Mouse (Mus musculus) retina, embryonic 14.5 days (tissue): ENCODE results near the gene Lbh.

Experiments used
- DNase-seq: peaks from one replicate; pipeline ENCODE4 v3.0.0-alpha.2; 2015; ENCODE audit warnings: low spot score

Lbh gene

DNA sequence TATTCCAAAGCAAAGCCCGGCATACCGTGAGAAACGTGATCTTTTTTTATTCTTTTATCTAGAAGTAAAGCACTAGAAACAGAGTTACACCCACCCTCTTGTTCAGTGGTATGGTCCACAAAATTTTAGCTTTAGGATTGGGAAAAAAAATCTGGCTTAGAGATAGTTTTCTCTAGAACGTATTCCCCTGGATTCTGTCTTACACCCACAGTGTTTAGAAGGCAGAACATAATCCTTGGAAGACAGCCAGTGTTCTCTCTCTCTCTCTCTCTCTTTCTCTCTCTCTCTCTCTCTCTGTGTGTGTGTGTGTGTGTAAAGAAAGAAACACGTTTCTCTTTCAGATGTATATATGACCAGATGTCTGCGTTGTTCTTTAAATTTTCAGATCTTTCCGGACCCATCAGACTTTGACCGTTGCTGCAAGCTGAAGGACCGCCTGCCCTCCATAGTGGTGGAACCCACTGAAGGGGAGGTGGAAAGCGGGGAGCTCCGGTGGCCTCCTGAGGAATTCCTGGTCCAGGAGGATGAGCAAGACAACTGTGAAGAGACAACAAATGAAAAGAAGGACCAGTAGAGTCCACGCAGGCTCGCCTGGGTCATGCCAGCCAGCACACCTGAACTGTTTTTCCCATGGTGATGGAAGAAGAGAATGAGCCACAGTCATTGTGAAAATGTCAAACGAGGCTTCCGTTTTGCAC lies 20.9 kb downstream of the Lbh start:
- no peak for DNase-seq

DNA sequence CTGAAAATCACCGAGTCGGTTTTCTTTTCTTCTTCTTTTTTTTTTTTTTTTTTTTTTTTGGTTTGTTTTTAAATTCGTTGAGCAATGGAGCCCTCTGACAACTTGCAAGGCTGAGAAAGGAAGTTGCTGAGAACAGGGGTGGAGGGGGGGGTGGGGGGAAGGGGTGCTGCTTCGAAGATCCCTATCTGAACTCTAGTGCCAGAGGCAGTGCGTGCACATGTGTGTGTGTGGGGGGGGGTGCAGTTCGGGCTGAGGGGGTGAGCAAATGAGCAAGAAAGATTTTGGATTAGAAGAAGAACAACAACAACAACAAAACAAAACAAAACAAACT lies 21.4 kb downstream of the Lbh start:
- DNase-seq, result no peak

DNA sequence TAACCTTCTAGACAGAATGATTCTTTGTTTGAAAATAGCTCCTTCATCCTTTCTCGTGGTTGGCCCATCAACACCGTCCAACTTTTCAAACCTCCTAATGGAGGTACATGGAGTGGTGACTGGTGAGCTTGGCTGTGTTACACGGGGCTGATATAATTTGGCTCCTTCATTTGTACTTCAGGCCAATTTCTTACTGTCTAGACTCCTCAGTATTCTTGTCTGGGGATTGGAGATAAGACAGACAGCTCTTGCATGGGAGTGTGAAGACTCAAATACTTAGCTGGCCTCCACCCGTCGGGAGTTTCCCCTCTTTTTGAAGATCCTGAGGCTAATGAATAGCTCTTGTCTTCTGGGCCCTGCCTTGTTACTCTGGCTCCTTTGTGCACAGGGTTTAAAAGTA lies 26.3 kb downstream of the Lbh start:
- DNase-seq, result no peak

DNA sequence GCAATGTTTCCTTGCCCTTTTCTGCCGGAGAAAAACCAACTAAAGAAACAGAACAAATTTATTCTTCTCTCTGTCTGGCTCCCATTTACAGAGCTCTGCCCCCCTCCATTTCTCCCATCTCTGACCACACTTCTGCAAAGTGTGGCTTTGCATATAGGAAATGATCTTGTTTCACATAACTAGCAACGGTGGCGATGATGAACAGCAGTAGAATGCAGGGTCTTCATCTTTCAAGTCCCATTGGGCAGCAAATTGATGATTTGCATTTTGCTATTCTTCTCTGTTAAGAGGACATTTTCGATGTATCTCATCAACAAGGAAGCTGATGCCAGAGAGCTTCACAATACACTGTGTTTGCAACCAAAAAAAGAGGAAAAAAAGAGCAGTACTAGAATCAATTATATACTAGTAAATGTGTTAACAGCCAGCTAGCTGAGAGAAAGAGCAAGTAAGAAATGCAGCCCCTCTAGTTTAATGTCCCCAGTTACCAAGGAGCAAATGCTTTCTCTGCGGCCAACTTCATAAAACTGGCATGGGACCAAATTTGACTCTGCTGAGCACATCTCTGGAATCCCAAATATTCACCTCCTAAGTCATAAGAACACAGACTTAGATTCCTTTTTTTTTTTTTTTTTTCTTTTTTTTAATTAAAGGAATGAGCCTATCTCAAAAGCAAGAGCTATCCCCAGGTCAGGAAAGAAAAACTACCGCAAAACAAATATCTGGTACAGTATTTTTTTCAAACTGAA lies 29.2 kb downstream of the Lbh start:
- no peak for DNase-seq

DNA sequence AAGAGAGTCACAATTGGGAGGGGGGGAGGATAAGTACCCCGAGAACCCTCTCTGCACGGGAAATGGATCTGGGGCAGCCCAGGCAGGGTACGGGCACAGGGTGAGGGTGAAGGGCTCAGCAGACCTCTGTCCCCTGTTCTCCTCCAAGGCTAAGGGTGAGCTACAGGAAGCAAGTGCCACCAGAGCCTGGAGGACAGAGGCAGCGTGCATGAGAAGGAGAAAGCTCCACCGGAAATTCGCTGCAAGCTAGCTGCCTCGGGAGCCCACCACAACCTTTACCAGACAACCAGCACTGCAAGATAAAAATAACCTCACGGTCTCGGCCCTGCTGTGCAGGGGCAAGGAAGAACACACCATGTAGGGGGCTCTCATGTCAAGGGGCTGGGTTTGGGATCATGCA lies 30.0 kb downstream of the Lbh start:
- DNase-seq, result no peak

DNA sequence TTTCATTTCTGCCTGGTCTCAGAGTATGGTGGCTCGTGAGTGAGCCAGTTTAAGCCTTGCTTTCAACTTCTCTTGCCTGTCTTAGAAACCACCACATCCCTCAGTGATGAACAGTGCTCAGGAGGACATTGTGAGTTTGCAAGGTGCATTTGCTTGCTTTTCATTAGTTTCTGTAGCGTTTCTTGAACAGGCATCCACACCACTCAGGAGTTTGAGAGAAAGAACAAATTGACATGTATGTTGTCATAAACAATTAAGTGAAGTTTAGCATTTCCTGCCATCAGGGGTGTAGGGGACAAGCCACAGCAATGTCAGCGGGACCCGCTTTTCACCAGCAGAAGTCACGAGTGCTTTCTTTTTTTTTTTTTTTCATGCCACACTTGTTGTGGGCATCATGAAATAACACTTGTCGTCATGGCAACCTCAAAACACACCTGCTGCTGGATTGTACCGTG lies 31.2 kb downstream of the Lbh start:
- no peak for DNase-seq

DNA sequence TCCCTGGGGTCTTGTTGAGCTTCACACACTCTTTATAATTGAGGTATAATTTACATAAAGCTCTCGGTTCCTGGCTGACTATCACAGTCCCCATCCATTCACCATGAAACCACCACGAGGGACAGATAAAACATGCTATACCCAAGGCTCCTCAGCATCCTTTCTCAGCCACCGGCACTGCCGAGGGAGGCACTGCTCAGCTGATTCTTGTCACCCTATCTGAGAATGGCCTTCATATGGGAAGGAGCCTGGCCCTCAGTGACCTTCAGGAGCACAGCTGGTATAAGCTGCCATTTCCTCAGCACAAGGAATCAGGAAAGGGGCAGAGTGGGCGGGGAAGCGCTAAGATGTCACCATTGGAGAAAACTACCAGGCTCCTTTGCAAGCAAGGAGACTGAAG lies 33.2 kb downstream of the Lbh start:
- DNase-seq, result no peak

DNA sequence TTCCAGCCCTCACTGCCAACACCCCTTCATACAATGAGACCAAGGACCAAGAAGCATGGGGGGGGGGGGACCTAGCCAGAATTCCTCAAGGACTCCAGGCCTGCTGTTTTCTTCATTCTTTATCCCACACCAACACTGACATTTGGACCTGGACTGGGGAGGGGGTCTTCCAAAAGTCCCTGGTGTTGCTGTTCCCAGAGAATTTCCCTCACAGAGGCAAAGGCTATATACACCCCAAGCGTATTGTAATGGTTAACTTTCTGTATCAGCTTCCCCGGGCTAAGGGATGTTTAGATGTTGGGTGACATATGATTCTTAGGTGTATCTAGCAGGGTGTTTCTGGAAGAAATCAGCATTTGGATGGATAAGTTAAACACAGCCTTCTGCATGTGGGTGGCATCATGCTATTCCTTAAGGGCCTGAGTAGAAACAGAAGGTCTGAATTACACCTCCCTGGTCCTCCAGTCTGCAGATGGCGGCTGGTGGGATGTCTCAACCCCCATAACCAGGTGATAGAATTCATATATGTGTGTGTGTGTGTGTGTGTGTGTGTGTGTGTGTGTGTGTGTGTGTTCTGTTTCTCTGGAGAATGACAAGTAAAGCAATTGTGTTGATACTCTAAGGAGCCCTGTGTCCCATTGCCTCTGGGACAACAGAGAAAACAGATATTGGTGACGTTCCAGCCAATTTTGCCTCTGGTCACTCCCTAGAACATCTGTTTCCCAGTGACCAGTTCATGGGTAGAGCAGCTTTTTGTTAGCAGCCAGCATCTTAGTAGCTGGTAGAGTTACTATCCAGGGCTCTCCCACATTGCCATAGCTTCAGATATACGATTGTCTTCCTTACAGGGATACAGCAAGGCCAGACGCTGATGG lies 35.9 kb downstream of the Lbh start:
- no peak for DNase-seq

DNA sequence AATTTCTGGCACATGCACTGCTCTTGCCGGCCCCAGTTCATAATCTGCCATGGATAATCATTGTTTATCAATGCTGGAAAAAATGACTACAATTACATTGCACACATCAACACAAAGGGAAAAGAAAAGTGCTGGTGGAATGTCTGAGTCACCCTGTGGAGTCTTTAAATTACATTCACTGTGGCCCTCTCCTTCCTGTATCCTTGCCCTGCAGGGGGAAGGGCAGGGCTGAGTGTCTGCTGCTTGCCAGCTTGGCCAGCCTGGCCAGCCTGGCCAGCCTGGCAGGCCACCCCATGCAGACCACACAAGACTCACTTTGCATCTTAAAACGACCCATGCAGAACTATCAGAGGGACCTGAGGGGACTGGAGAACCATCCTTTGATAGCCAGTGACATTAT lies 37.4 kb downstream of the Lbh start:
- DNase-seq, result no peak

DNA sequence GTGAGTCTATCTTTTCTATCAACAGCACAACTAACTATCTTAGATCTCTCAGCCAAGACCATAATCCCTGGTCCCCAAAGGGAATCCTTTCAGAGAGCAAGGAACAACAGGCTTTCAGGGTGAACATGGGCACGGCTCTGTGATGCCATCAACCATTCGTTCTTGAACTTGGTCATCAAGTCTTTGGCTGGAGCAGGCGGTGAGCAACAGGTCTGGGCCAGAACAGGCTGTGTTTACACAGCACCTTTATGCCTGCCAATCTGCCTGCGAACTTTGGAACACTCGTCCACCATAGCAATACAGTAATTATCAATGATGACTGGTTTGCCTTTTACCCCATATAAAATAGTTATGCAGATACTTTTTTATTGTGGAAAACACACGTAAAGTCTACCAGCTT lies 38.9 kb downstream of the Lbh start:
- DNase-seq, result no peak

DNA sequence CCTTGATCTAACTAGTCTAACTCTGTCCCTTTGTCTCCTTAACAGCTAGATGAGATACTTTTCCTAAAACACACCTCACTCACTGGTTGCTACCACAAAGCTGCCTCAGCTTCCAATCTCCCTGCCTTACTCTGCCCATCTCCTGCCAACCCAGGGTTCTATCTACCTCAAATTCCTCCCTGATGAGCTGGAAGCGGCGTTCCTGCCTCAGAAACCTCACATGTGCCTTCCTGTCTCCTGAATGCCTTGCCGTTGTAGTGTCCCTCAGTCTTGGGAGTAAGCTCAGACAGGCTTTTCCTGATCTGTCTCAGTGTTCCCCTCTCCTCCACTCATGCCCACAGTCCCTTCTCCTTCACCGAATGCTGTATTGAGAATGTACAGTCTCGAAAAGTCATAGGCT lies 40.8 kb downstream of the Lbh start:
- DNase-seq, result no peak

DNA sequence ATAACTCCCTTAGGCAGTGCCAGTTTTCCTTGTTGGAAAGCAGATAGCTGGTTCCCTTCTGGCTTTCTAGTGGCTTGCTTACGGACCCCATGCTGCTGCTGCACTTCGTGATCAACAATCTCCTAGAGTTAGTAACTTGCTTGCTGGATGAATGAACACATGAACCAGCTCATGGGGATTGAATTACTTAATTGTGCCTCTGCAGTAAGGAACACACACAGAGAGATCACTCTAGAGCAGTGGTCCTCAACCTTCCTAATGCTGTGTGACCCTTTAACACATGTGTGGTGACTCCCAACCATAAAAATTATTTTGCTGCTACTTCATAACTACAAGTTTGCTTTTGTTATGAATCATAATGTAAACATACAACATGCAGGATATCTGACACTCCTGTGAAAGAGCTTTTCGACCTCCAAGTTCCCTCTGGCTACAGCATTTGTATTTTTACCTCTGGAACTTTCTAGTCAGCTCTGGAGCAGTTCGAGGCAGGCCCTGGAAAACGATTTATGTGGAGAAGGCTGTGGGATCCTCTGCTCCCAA lies 41.5 kb downstream of the Lbh start:
- DNase-seq, result no peak

DNA sequence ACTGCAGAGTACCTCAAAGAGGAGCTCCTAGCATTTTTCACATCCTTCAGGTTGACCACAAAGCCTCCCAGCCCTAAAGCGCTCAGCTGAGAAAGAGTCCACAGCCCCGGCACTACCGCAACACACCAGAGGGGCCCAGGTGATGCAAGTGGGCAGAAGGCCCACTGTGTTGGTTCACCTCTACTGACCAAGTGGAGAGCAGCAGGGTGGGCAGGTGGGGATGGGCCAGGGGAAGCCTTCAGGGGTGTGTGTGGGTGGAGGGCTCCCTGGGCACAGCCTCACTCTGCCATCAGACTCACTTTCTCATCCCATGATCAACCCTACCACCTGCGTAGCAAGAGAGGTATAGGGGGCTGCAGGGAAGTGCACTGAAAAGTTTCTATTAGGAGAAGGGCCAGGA lies 42.1 kb downstream of the Lbh start:
- DNase-seq, result no peak

DNA sequence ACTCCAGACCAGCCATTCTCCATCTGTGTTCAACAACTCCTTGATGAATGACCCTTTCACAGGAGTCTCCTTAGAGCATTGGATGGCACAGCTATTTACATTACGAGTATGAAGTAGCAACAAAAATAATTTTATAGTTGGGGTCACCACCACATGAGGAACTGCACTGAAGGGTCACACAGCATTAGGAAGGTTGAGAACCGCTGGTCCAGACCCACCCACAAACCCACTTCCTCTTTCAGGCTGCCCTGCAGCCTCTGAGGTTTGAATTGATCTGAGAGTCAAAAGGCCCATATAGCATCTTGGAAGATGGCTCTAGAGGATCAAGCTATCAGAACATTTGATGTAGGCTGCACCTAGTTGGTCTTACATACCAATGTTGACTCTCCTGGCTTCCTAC lies 42.8 kb downstream of the Lbh start:
- no peak for DNase-seq

DNA sequence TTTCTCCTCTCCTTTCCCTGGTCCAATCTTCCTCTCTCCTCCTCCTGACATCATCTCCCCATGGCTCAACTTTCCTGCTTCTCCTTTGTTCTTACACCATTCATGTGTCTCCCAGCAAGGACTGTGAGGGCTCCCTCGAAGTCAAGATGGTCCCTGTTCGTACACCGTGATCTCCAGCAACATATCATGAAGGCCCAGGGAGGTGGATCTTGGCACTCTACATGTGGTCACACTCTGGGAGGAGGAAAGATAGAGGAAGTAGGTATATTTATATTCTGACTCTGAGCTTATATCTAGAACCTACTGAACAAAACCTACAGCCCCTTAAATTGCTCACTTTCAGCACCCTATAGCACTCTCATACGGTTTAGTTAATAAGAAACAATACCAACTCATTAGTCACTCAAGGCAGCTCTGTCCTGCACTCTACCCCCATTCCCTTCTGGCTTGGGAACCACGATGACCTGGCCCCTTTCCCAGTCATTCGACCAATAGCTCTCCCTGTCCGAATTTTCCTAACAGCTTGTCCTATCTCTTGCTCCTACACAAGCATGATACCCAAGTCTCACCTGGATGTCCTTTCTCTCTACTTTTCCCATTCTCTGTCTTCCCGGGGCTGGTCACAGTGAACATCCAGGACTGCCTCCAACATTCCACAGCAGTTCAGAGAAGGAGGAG lies 44.0 kb downstream of the Lbh start:
- no peak for DNase-seq

DNA sequence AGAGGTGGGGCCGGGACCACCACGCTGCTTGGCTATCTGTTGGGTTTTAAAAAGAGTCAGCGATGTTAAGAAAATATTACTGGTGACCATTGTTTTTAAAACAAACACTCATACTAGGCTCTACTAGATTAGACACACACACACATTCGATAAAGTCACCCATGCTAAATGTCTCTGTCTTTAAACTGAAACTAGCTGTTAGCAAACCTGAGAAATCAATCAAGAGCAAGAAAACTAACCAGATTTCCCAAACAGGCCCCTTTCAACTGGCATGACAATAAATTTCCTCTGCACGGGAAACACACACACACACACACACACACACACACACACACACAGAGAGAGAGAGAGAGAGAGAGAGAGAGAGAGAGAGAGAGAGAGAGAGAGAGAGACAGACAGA lies 47.6 kb downstream of the Lbh start:
- no peak for DNase-seq

DNA sequence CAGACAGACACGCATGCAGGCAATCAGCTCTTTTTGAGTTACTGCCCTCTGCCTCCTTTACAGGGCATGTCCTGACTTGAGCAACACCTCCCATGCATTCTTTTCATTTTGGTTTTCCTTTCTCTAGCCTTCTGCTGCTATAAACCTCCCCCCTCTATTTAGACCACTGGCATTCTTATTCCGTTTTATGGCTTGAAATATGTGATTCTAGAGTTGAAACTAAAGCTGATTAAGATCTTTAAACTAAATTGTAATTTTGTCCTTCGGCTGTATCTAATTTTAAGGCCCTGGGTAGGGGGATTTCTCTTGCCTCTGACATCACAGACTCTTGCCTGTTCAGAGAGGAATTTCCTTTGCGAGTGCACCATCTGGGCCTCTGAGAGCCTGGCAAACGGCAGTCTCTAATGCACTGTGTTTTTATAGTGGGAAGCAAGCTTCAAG lies 48.0 kb downstream of the Lbh start:
- no peak for DNase-seq

DNA sequence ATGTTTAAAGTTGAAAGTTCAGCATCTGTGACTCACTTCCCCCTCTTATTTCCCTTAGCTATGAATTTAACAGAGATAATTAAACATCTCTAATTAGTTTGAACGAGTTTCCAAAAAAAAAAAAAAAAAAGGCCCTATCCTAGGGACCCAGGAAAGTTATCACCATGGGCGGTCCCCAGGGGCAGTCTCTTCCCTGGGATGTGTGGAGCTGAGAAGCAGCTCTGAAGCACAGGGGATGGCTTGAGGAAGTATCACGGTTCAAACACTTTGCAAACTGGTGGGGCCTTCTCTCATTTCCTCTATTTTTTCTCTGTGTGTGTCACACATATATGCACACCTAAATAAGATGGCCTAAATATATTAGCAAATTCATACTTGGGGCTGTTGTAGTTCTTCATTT lies 48.8 kb downstream of the Lbh start:
- no peak for DNase-seq

DNA sequence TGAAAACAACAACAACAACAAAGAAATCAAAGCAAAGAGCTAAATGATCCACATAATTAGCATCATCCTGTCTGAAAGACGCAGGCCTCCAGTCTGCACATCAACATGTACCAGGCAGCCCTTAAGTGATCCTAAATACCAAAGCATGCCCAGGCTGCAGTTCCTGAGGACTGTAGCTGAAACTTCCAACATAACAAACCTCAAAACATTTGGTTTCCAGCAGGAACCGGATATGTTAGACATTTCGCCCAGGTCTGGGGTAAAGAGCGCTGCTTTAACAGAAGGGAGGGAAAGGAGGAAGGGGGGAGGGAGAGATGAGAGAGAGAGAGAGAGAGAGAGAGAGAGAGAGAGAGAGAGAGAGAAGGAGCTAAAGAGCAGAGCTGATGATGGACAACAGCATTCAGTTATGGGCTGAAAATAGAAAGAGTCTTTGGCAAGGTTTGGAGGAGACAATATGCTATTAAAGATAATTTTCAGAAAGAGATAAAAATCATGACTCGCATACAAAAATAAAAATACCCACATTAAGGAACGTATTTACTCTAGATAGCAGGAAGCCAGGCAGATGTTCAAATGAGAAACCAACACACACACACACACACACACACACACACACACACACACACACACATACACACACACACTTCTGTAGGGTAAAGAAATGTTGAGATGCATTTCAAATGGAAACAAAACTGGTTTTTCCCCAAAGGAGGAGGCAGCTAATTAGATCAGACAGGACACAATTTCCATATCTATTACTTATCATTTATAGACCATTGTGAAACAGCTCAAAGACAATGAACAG lies 49.5 kb downstream of the Lbh start:
- DNase-seq, result no peak

DNA sequence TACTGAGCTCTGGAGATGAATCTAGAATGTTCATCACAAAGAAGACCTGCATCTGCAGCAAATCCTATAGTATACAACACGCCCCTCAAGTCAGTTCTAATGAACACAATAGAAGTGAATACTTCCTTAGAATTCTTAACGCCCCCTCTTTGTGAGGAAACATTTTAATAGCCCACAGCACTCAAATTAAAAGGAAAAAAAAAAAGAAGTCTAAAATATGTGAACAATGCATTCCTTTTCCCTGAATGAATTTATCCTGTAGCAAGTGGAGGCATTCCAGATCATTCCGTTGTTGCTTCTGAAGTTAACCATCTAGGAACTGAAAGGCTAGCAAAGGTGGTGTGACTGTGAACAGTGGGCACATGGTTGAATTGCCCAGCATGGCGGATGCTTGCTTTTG lies 50.6 kb downstream of the Lbh start:
- DNase-seq, result no peak

DNA sequence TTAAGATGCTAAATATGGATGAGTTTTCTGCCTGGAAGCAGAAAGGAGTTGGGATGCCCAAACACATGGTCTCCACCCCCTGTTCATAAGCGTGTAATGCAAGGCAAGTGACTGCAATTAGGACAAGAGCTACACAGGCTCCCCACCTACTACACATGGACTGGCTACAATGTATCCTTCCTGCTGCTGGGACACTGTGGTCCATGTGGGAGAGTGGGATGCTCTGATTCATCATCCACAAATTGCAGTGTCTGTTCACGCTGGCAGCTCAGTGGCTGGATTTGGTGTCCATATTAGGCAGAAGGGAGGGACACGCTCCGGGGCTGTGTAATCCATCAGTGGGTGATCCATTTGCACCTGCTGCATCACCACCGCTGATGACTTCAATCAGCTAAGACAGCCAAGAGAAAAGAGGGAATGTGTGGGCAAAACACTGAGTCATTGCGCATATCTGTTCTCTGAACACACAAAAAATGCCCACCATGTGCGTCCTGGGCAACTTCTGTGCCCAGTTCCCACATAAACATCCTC lies 52.6 kb downstream of the Lbh start:
- DNase-seq, result no peak
